Mouse (Mus musculus) E14TG2a.4 (cell line): ENCODE results near the gene Znhit6.
A peak's percentile ranks its signal among the peaks of the same experiment; 100 is the strongest.

ENCODE experiments used
- CTCF ChIP-seq: conservative IDR thresholded peaks from 2 replicates; pipeline ENCODE4 v1.5.1; 2014; ENCODE audit warnings: low read length
- NANOG ChIP-seq: IDR thresholded peaks from 2 replicates; pipeline ENCODE4 v1.6.1; 2014; ENCODE audit warnings: borderline replicate concordance, low read length, mixed read lengths
- POU5F1 ChIP-seq: IDR thresholded peaks from 2 replicates; pipeline ENCODE4 v1.6.1; 2014; ENCODE audit warnings: low read length, borderline replicate concordance

DNA sequence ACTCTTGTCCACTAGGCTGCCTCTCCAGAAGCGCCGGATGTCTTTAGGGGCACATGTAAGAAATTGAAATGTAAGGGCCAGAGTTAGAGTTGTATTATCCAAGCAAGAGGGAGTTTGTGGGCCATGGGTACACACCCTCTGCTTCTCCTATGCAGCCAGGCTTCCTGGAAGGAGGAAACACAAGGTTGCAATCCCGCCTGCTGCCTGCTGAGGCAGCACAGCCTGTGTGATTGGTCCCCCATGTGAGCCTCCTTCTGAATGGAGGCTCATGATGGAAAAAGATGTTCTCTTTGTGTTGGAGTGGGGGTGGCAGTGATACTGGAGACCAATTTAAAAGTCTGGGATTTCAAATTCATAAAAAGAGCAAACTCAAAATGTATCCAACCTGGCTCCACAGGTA is 51.8 kb downstream of the Znhit6 start:
- TF ChIP-seq CTCF (peak; percentile 52), POU5F1 (no peak), NANOG (no peak)
